ENCODE assay signal across 8 mouse cellular contexts in the genomic region with DNA sequence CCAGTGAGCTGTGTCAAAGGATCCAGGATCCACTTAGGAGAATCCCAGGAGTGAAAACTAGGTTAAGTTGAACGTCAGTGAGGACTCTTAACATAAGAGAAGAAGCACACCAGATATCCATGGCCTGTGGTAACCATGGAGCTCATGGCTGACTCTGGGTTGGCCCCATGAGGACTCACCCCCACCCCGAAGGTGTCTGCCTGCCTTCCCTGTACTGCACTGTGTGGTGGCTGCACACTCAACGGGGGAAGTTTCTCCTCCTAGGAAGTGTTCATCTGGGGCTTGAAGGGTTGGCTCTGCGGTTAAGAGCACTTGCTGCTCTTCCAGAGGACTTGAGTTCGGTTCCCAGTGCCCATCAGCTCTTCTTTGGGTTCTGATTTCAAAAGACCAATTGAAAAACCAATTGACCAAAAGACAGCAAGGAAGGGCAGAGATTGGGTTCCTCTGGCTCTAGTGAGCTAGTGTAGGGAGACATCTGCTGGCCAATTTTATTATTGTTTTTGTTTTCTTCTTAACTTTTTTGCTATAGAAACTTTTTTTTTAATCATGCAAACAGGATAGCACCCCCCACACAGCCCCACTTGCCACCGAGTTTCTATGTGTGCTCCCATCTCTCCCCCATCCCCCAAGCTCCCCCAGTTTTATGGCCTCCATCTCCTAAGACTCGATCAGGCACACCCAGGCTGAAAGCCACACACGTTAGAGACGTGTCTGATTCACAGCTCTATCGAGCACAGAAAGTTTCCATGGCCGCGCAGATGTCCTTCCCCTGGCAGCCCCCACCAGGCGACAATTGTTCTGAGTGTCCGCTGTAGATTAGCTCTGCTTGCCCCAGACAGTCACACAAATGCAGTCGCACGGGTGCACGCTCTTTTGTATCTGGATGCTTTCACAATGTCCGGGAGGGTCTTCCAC. TPM values are rescaled to one million over a fixed set of nuclear protein-coding genes. Genes with fewer than 3 reads are reported as not detected.
A peak's percentile ranks its signal among the peaks of the same experiment; 100 is the strongest.
DNase-seq lines count a peak whose midpoint lies in the region; ATAC-seq and TF ChIP-seq lines count a peak whose summit lies in the region.

No protein-coding gene starts in this region.

- no peak for ATAC-seq in embryonic facial prominence, embryonic 11.5 days (replicated peaks; ENCODE audit: insufficient number of reproducible peaks, low FRiP score, low TSS enrichment, low read depth)
- ATAC-seq in hindbrain, embryonic 16.5 days, result no peak
- ATAC-seq in megakaryocyte progenitor cell, adult 5-6 weeks (replicated peaks; ENCODE audit: poor library complexity), result peak; percentile 52; the same call in 1 of the 2 replicates
- no peak for ATAC-seq in frontal cortex, adult (ENCODE audit: low TSS enrichment)
- ATAC-seq in monocyte, adult 5-6 weeks (replicated peaks; ENCODE audit: insufficient number of reproducible peaks, low FRiP score, low TSS enrichment, poor library complexity, severe bottlenecking), result no peak

- no peaks in the 10 kb centered on the region for H3K27me3 ChIP-seq in embryonic facial prominence, embryonic 11.5 days (ENCODE audit: control insufficient read depth, insufficient read depth, low read length)
- H3K27me3 ChIP-seq in embryonic facial prominence, embryonic 10.5 days (replicated peaks; ENCODE audit: low read depth, poor library complexity, severe bottlenecking), result peaks cover 16% of the 10 kb centered on the region
- no peaks in the 10 kb centered on the region for H3K27me3 ChIP-seq in thymus, adult 2 months (ENCODE audit: control insufficient read depth, insufficient read depth, low read length)
- peaks cover 6% of the 10 kb centered on the region; the same call in 1 of the 2 replicates for H3K27me3 ChIP-seq in hindbrain, embryonic 16.5 days (replicated peaks; ENCODE audit: control insufficient read depth, insufficient read depth, low read length)

- no peaks in the 10 kb centered on the region for H3K36me3 ChIP-seq in embryonic facial prominence, embryonic 11.5 days (replicated peaks; ENCODE audit: control insufficient read depth, insufficient read depth, low read depth, low read length)
- no peaks in the 10 kb centered on the region for H3K36me3 ChIP-seq in embryonic facial prominence, embryonic 10.5 days (replicated peaks)
- no peaks in the 10 kb centered on the region for H3K36me3 ChIP-seq in thymus, adult 2 months (ENCODE audit: control insufficient read depth, insufficient read depth, low read length)
- no peaks in the 10 kb centered on the region for H3K36me3 ChIP-seq in hindbrain, embryonic 16.5 days (ENCODE audit: control insufficient read depth, insufficient read depth, low read length)

- DNase-seq in embryonic facial prominence, embryonic 11.5 days (ENCODE audit: low spot score), result peak; percentile 89
- DNase-seq in embryonic facial prominence, embryonic 10.5 days (ENCODE audit: low spot score), result no peak
- peak; percentile 22 for DNase-seq in thymus, postnatal 4 days
- DNase-seq in thymus, adult 2 months, result no peak

- no peak overlapping the region for H3K4me3 ChIP-seq in embryonic facial prominence, embryonic 11.5 days (ENCODE audit: low read depth, low read length)
- no peak overlapping the region for H3K4me3 ChIP-seq in embryonic facial prominence, embryonic 10.5 days
- H3K4me3 ChIP-seq in thymus, adult 2 months (ENCODE audit: control insufficient read depth, insufficient read depth, low read length), result no peak overlapping the region
- no peak overlapping the region for H3K4me3 ChIP-seq in hindbrain, embryonic 16.5 days (ENCODE audit: low read length)

- WGBS in embryonic facial prominence, embryonic 11.5 days, result 54% methylated on average over 18 of the region's 18 CpGs
- 58% methylated on average over 18 of the region's 18 CpGs for WGBS in embryonic facial prominence, embryonic 10.5 days
- WGBS in thymus, adult 2 months, result 61% methylated on average over 18 of the region's 18 CpGs
- 37% methylated on average over 18 of the region's 18 CpGs for WGBS in hindbrain, embryonic 16.5 days

- no peak overlapping the region for H3K27ac ChIP-seq in embryonic facial prominence, embryonic 11.5 days (replicated peaks; ENCODE audit: low read depth, low read length)
- H3K27ac ChIP-seq in embryonic facial prominence, embryonic 10.5 days (replicated peaks), result no peak overlapping the region
- H3K27ac ChIP-seq in thymus, adult 2 months (ENCODE audit: control insufficient read depth, insufficient read depth, low read length), result no peak overlapping the region
- H3K27ac ChIP-seq in hindbrain, embryonic 16.5 days (ENCODE audit: low read depth, low read length), result no peak overlapping the region

- no peaks in the 10 kb centered on the region for H3K9me3 ChIP-seq in embryonic facial prominence, embryonic 11.5 days (replicated peaks; ENCODE audit: control insufficient read depth, low read length)
- no peaks in the 10 kb centered on the region for H3K9me3 ChIP-seq in embryonic facial prominence, embryonic 10.5 days
- H3K9me3 ChIP-seq in hindbrain, embryonic 16.5 days (ENCODE audit: control insufficient read depth, low read length), result no peaks in the 10 kb centered on the region

- H3K4me2 ChIP-seq in embryonic facial prominence, embryonic 11.5 days (ENCODE audit: low read depth, low read length), result no peak overlapping the region
- peak overlapping the region; percentile 10; the same call in 1 of the 2 replicates for H3K4me2 ChIP-seq in hindbrain, embryonic 16.5 days (ENCODE audit: low read length)

- H3K4me1 ChIP-seq in embryonic facial prominence, embryonic 11.5 days (ENCODE audit: control insufficient read depth, insufficient read depth, low read length), result no peaks in the 10 kb centered on the region
- H3K4me1 ChIP-seq in embryonic facial prominence, embryonic 10.5 days, result peaks cover 6% of the 10 kb centered on the region
- H3K4me1 ChIP-seq in thymus, adult 2 months (replicated peaks; ENCODE audit: control insufficient read depth, insufficient read depth, low read length), result no peaks in the 10 kb centered on the region
- H3K4me1 ChIP-seq in hindbrain, embryonic 16.5 days (ENCODE audit: control insufficient read depth, insufficient read depth, low read depth, low read length), result no peaks in the 10 kb centered on the region

- no peak; the same call in 1 of the 2 replicates for TF ChIP-seq CTCF in thymus, adult 2 months (IDR thresholded peaks at IDR 0.05; ENCODE audit: borderline replicate concordance, control insufficient read depth, extremely low read depth, insufficient read depth, low read length, poor library complexity)

- no peak overlapping the region for H3K9ac ChIP-seq in embryonic facial prominence, embryonic 11.5 days (replicated peaks; ENCODE audit: low read length)
- no peak overlapping the region for H3K9ac ChIP-seq in hindbrain, embryonic 16.5 days (ENCODE audit: low read depth, low read length)

- TF ChIP-seq POLR2A in thymus, adult 2 months (IDR thresholded peaks at IDR 0.05; ENCODE audit: control insufficient read depth, extremely low read depth, insufficient read depth, low read length, poor library complexity), result no peak

RNA-seq across cellular contexts. Expression of a gene that starts 20.1 kb away (rescaled TPM):
- 0.38 and 1.2 TPM in 2 replicates for polyA plus RNA-seq in embryonic facial prominence, embryonic 11.5 days (2014; fragmentation: Nextera tagmentation; extraction: Ambion mirVana)
- 0.94 and 1.2 TPM in 2 replicates for polyA plus RNA-seq in embryonic facial prominence, embryonic 10.5 days (2016; fragmentation: Nextera tagmentation; extraction: Ambion mirVana)
- 0.69 and 0.80 TPM in 2 replicates for polyA plus RNA-seq in thymus, adult 2 months (2012; rRNA removed)
- 0.85 and 1.0 TPM in 2 replicates for polyA plus RNA-seq in hindbrain, embryonic 16.5 days (2015; fragmentation: Nextera tagmentation; extraction: Ambion mirVana)
- 1.5 and 1.6 TPM in 2 replicates for total RNA-seq in megakaryocyte progenitor cell, adult 5-6 weeks (2015)
- 0.58 and 2.0 TPM in 2 replicates for total RNA-seq in megakaryocyte progenitor cell, adult 5-6 weeks (2017)
- total RNA-seq in monocyte, adult 5-6 weeks (2017), result 2.3 to 8.7 TPM (median 4.6 TPM) in 3 replicates

RNA-seq across cellular contexts. Expression of a gene that starts 35.4 kb away (rescaled TPM):
- polyA plus RNA-seq in embryonic facial prominence, embryonic 11.5 days (2014; fragmentation: Nextera tagmentation; extraction: Ambion mirVana), result 0.42 and 1.3 TPM in 2 replicates
- polyA plus RNA-seq in embryonic facial prominence, embryonic 10.5 days (2016; fragmentation: Nextera tagmentation; extraction: Ambion mirVana), result 1.00 and 1.1 TPM in 2 replicates
- polyA plus RNA-seq in thymus, adult 2 months (2012; rRNA removed), result 0.20 and 0.26 TPM in 2 replicates
- polyA plus RNA-seq in hindbrain, embryonic 16.5 days (2015; fragmentation: Nextera tagmentation; extraction: Ambion mirVana), result 0.11 and 0.29 TPM in 2 replicates
- not detected in 2 replicates for total RNA-seq in megakaryocyte progenitor cell, adult 5-6 weeks (2015)
- not detected in 2 replicates for total RNA-seq in megakaryocyte progenitor cell, adult 5-6 weeks (2017)
- not detected in 3 replicates for total RNA-seq in monocyte, adult 5-6 weeks (2017)

Comparison
In these comparisons a context has a peak if more than half of its experiments do, and no peak if none do; other contexts are left out.
1. DNase-seq: peak in embryonic facial prominence, embryonic 11.5 days (single experiment) and thymus, postnatal 4 days (single experiment); none in embryonic facial prominence, embryonic 10.5 days (single experiment) and thymus, adult 2 months (single experiment).